Mouse (Mus musculus) limb, embryonic 12.5 days (tissue): ENCODE measurements around the gene Ccdc180. TPM values are rescaled to one million over a fixed set of nuclear protein-coding genes. Genes with fewer than 3 reads are reported as not detected.

ENCODE experiments used
- ATAC-seq: fragments of 200-750 bp; cut with Nextera tagmentation; 2 replicates; pipeline ENCODE4 v1.8.0; 2017; ENCODE audit warnings: low read depth, moderate TSS enrichment; ENCODE audit not compliant: insufficient number of reproducible peaks, insufficient read depth, low FRiP score, low TSS enrichment
- H3K27ac ChIP-seq: fragments of 300-500 bp; sonication (generic); 2 replicates; pipeline ENCODE4 v1.5.1; 2016; ENCODE audit warnings: mild to moderate bottlenecking, moderate library complexity
- H3K27me3 ChIP-seq: fragments of 300-500 bp; sonication (generic); 2 replicates; pipeline ENCODE4 v1.6.1; 2016; ENCODE audit warnings: mild to moderate bottlenecking, moderate library complexity
- H3K36me3 ChIP-seq: fragments of 300-500 bp; sonication (generic); 2 replicates; pipeline ENCODE4 v1.6.1; 2016; ENCODE audit warnings: mild to moderate bottlenecking, moderate library complexity
- H3K4me1 ChIP-seq: fragments of 300-500 bp; sonication (generic); replicated peaks from 2 replicates; pipeline ENCODE4 v1.6.1; 2016
- H3K4me2 ChIP-seq: fragments of 300-500 bp; sonication (generic); 2 replicates; pipeline ENCODE4 v1.6.1; 2016; ENCODE audit warnings: mild to moderate bottlenecking, moderate library complexity
- H3K4me3 ChIP-seq: fragments of 300-500 bp; sonication (generic); replicated peaks from 2 replicates; pipeline ENCODE4 v1.5.1; 2016; ENCODE audit warnings: mild to moderate bottlenecking
- H3K9ac ChIP-seq: fragments of 300-500 bp; sonication (generic); replicated peaks from 2 replicates; pipeline ENCODE4 v1.6.1; 2016; ENCODE audit warnings: mild to moderate bottlenecking, moderate library complexity
- H3K9me3 ChIP-seq: fragments of 300-500 bp; sonication (generic); 2 replicates; pipeline ENCODE4 v1.6.1; 2016; ENCODE audit warnings: mild to moderate bottlenecking, moderate library complexity
- WGBS: fragments of 180-500 bp; shearing (Covaris S2); methylation state at CpG from one replicate; pipeline ENCODE4 v1.1.7; 2016; 5-methylcytosine and 5-hydroxymethylcytosine counted together
- polyA plus RNA-seq: library from polyadenylated mRNA; unstranded; fragments of >200 nt; fragmentation: Nextera tagmentation; extraction: Ambion mirVana; gene quantifications from 2 replicates; pipeline ENCODE4 v1.2.1, GENCODE M21; 2016

Gene Ccdc180
- polyA plus RNA-seq = 0.06 TPM in 1 of 2 replicates, not detected in the other

GRCm38 (mm10) chr4:45890066-45890761 is at the start of gene Ccdc180:
TSS of gene Ccdc180 (plus strand) at chr4:45890303.
- peak; percentile 71; the same call in 1 of the 2 replicates for ATAC-seq
- WGBS = 14% methylated on average over 19 of the region's 19 CpGs
- peaks cover 13% of the 10 kb centered on the region for H3K4me1 ChIP-seq
- peak within 1 kb of the TSS; percentile 59; the same call in 1 of the 2 replicates for H3K27ac ChIP-seq
- H3K9me3 ChIP-seq = no peaks in the 10 kb centered on the region
- no peaks in the 10 kb centered on the region for H3K27me3 ChIP-seq
- peak within 1 kb of the TSS; percentile 46 for H3K4me2 ChIP-seq
- no peaks in the 10 kb centered on the region for H3K36me3 ChIP-seq
- no peak within 1 kb of the TSS for H3K9ac ChIP-seq
- no peak within 1 kb of the TSS for H3K4me3 ChIP-seq

- no peak for ATAC-seq
- Histone ChIP-seq H3K27ac (no peak overlapping the region), H3K4me1 (peaks cover 25% of the 10 kb centered on the region), H3K9me3 (no peaks in the 10 kb centered on the region), H3K4me2 (no peak overlapping the region), H3K36me3 (no peaks in the 10 kb centered on the region), H3K27me3 (peaks cover 38% of the 10 kb centered on the region), H3K9ac (no peak overlapping the region), H3K4me3 (no peak overlapping the region)
- 46% methylated on average over 14 of the region's 14 CpGs for WGBS
Measured at GRCm38 (mm10) chr4:45844355-45844754, 45.7 kb upstream of the Ccdc180 start.

- no peaks in the 10 kb centered on the region for H3K36me3 ChIP-seq
- H3K4me1 ChIP-seq = peaks cover 31% of the 10 kb centered on the region
- H3K9me3 ChIP-seq = no peaks in the 10 kb centered on the region
- H3K9ac ChIP-seq = no peak overlapping the region
- 91% methylated on average over 2 of the region's 2 CpGs for WGBS
- H3K4me3 ChIP-seq = no peak overlapping the region
- no peak for ATAC-seq
- H3K27me3 ChIP-seq = peaks cover 55% of the 10 kb centered on the region
- no peak overlapping the region for H3K4me2 ChIP-seq
- H3K27ac ChIP-seq = no peak overlapping the region
Measured at GRCm38 (mm10) chr4:45846263-45846662, 43.8 kb upstream of the Ccdc180 start.

- no peaks in the 10 kb centered on the region for H3K9me3 ChIP-seq
- peak within 1 kb of the TSS; percentile 45 for H3K4me2 ChIP-seq
- H3K36me3 ChIP-seq = no peaks in the 10 kb centered on the region
- peak; percentile 55; the same call in 1 of the 2 replicates for ATAC-seq
- WGBS = 13% methylated on average over 10 of the region's 10 CpGs
- H3K4me3 ChIP-seq = peak within 1 kb of the TSS; percentile 20
- peaks cover 37% of the 10 kb centered on the region for H3K4me1 ChIP-seq
- H3K27ac ChIP-seq = no peak within 1 kb of the TSS
- no peak within 1 kb of the TSS for H3K9ac ChIP-seq
- peaks cover 68% of the 10 kb centered on the region for H3K27me3 ChIP-seq
Measured at GRCm38 (mm10) chr4:45848109-45848824, 41.8 kb upstream of the Ccdc180 start, which contains the start of gene Stra6l. TSS of gene Stra6l (plus strand) at chr4:45848664.

GRCm38 (mm10) chr4:45848825-45849156 is 41.3 kb upstream of the Ccdc180 start:
- Histone ChIP-seq H3K4me1 (peaks cover 37% of the 10 kb centered on the region), H3K36me3 (no peaks in the 10 kb centered on the region), H3K27ac (no peak overlapping the region), H3K9ac (no peak overlapping the region), H3K9me3 (no peaks in the 10 kb centered on the region), H3K27me3 (peaks cover 71% of the 10 kb centered on the region), H3K4me2 (peak overlapping the region; percentile 45), H3K4me3 (peak overlapping the region; percentile 20)
- no peak for ATAC-seq
- WGBS = 10% methylated on average over 10 of the region's 10 CpGs

- Histone ChIP-seq H3K27me3 (peaks cover 71% of the 10 kb centered on the region), H3K4me1 (peaks cover 36% of the 10 kb centered on the region), H3K9ac (no peak overlapping the region), H3K9me3 (no peaks in the 10 kb centered on the region), H3K4me2 (peak overlapping the region; percentile 45), H3K4me3 (no peak overlapping the region), H3K27ac (no peak overlapping the region), H3K36me3 (no peaks in the 10 kb centered on the region)
- WGBS = 23% methylated on average over 1 of the region's 1 CpGs
- no peak for ATAC-seq
Measured at GRCm38 (mm10) chr4:45849419-45849818, 40.7 kb upstream of the Ccdc180 start.

GRCm38 (mm10) chr4:45851640-45852051 is 38.5 kb upstream of the Ccdc180 start:
- no peaks in the 10 kb centered on the region for H3K36me3 ChIP-seq
- H3K4me2 ChIP-seq = no peak overlapping the region
- peaks cover 30% of the 10 kb centered on the region for H3K4me1 ChIP-seq
- peaks cover 60% of the 10 kb centered on the region for H3K27me3 ChIP-seq
- H3K9ac ChIP-seq = no peak overlapping the region
- 19% methylated on average over 3 of the region's 3 CpGs for WGBS
- H3K27ac ChIP-seq = no peak overlapping the region
- peaks cover 4% of the 10 kb centered on the region; the same call in 1 of the 2 replicates for H3K9me3 ChIP-seq
- H3K4me3 ChIP-seq = no peak overlapping the region
- no peak for ATAC-seq

- H3K9me3 ChIP-seq = peaks cover 4% of the 10 kb centered on the region; the same call in 1 of the 2 replicates
- H3K4me1 ChIP-seq = peaks cover 20% of the 10 kb centered on the region
- ATAC-seq = no peak
- H3K9ac ChIP-seq = no peak overlapping the region
- peaks cover 49% of the 10 kb centered on the region for H3K27me3 ChIP-seq
- H3K36me3 ChIP-seq = no peaks in the 10 kb centered on the region
- H3K4me3 ChIP-seq = no peak overlapping the region
- no peak overlapping the region for H3K4me2 ChIP-seq
- WGBS = 73% methylated on average over 15 of the region's 15 CpGs
- H3K27ac ChIP-seq = no peak overlapping the region
Measured at GRCm38 (mm10) chr4:45853496-45854246, 36.4 kb upstream of the Ccdc180 start.

- Histone ChIP-seq H3K9ac (no peak overlapping the region), H3K4me2 (no peak overlapping the region), H3K36me3 (no peaks in the 10 kb centered on the region), H3K4me1 (peaks cover 16% of the 10 kb centered on the region), H3K4me3 (no peak overlapping the region), H3K27ac (no peak overlapping the region), H3K27me3 (peaks cover 33% of the 10 kb centered on the region), H3K9me3 (peaks cover 9% of the 10 kb centered on the region; the same call in 1 of the 2 replicates)
- WGBS = 49% methylated on average over 19 of the region's 19 CpGs
- no peak for ATAC-seq
Measured at GRCm38 (mm10) chr4:45855803-45856424, 34.2 kb upstream of the Ccdc180 start.

- no peak for ATAC-seq
- H3K4me2 ChIP-seq = no peak overlapping the region
Measured at GRCm38 (mm10) chr4:45861160-45861559, 28.9 kb upstream of the Ccdc180 start.

More at GRCm38 (mm10) chr4:45861160-45861559, 28.9 kb upstream of the Ccdc180 start:
- Histone ChIP-seq H3K4me1 (peaks cover 10% of the 10 kb centered on the region), H3K27ac (no peak overlapping the region), H3K9ac (no peak overlapping the region), H3K36me3 (no peaks in the 10 kb centered on the region), H3K4me3 (no peak overlapping the region), H3K27me3 (peaks cover 6% of the 10 kb centered on the region), H3K9me3 (0 out of 2 replicates have a peak, but pooled peaks cover 6% of the 10 kb centered on the region)
- WGBS = 54% methylated on average over 5 of the region's 5 CpGs
